Mouse (Mus musculus) kidney, postnatal 10 days (tissue): Measurements from ENCODE around the gene Rprml.
A peak's percentile ranks its signal among the peaks of the same experiment; 100 is the strongest.

Source experiments
- DNase-seq: peaks from one replicate; pipeline ENCODE4 v3.0.0; 2021; ENCODE audit warnings: mixed read lengths

Gene Rprml

DNA sequence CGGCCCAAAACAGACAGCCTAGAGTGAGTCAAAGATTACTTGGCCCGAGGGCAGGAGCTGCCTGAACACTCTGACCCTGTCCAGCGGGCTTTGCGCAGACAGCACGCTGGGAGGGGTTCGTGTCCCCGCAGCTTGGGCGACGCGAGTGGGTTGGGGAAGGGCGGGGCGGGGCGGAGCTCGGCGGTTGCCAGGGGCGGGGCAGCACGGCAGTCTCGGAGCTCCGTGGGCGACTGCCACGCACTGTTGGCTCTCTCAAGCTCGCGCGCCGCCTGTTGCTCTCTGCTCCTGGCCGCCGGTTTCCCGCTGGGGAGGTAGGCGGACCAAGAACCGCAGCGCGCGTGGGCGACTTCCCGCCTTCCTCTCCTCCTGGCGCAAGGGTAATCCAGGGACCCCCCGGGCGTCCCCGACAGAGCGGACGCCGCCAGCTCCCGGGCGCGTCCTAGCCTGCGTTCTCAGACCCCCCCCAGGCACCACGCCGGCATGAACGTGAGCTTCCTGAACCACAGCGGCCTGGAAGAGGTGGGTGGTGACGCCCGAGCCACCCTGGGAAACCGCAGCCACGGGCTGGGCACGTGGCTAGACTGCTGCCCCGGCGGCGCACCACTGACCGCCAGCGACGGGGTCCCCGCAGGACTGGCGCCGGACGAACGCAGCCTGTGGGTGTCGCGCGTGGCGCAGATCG, at the start of gene Rprml:
TSS of gene Rprml (plus strand) at position 270 of the 682 bp plus-strand sequence.
- peak; percentile 18 for DNase-seq

DNA sequence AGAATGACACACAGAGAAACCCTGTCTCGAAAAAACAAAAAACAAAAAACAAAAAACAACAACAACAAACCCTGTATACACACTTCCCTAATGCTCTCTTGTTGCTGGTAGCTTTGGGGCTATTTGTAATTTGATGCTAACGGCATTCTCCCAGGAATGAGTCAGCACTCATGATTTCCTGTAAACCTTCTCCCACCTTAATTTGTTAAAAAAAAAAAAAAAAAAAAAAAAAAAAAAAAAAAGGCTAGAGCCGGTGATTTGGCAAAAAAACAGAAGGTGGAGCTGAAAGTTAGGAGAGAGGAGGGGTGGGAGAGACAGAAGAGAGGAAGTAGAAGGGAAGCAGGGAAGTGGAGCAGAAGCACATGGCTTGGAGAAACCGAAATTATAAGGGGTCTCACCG, 42.8 kb upstream of the Rprml start:
- DNase-seq = no peak

DNA sequence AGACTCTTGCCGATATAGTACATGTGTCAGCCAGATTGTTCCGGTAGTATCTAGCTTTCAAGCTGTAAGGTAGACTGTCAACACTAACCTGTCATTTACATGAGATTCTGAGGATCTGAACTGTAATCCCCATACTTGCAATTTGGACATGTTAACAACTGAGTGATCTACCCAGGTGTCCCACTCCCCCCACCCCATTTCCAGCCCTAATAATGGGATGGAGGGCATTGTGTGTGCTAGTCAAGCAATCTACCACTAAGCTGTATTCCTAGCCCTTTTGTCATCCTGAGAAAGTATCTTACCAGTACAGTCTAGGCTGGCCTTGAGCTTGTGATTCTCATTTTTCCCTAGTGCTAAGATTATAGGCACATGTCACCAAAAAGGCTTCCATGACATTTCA, 38.6 kb upstream of the Rprml start:
- no peak for DNase-seq

- no peak for DNase-seq
Observed at GRCm38 (mm10) chr11:103621040-103621439, 28.3 kb upstream of the Rprml start, which contains the start of gene Gm884. Gene Gm884 (minus strand): TSS chr11:103621140.

GRCm38 (mm10) chr11:103627453-103627852, 21.9 kb upstream of the Rprml start:
- DNase-seq = no peak

GRCm38 (mm10) chr11:103634806-103635205, 14.6 kb upstream of the Rprml start:
- no peak for DNase-seq

GRCm38 (mm10) chr11:103635481-103635880, 13.9 kb upstream of the Rprml start:
- no peak for DNase-seq

- no peak for DNase-seq
Observed at GRCm38 (mm10) chr11:103636261-103636660, 13.1 kb upstream of the Rprml start.

DNA sequence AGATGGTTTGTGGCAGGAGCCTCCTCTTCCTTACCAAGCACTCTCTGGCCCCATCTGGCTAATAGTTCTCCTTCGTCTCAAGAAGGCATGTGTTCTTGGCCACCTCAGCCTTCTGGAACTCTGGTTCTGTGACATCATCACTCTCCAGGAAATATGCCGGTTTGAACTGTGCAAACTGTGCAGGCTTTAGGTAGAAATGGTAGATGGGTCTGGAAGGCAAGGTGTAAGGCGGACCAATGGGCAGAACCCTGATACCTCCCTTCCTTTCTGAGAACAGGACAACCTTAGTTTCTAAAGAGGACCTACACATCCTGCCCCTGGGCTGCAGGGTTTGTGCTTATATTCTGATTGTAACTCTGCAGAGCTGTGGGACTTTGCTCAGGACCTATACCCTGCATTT, 10.6 kb upstream of the Rprml start, which contains the start of gene Lyzl6:
TSS of gene Lyzl6 (minus strand) at position 101 of the 400 bp plus-strand sequence.
- DNase-seq = no peak

GRCm38 (mm10) chr11:103639407-103639946, 9.9 kb upstream of the Rprml start:
- DNase-seq = peak; percentile 76

DNA sequence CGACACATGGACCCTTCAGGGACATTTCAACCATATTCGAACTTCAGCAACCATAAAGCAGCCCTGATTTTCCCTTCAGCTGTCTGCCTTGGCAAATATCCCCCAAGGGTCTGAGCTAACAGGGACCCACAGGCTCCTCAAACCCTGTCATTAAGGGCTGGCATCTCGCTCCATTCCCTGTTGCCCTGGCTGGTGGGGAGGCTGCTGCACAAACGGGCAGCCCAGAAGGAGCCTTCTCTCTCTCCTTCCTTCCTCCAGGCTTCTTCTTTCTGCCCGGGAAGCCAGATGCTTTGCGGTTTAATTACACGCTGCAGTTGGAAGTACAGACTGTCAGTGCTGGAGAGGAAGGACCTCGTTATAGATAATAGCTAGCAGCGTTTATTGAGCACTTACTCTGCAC, 6.2 kb upstream of the Rprml start:
- no peak for DNase-seq

GRCm38 (mm10) chr11:103645731-103646130, 3.6 kb upstream of the Rprml start:
- no peak for DNase-seq

DNA sequence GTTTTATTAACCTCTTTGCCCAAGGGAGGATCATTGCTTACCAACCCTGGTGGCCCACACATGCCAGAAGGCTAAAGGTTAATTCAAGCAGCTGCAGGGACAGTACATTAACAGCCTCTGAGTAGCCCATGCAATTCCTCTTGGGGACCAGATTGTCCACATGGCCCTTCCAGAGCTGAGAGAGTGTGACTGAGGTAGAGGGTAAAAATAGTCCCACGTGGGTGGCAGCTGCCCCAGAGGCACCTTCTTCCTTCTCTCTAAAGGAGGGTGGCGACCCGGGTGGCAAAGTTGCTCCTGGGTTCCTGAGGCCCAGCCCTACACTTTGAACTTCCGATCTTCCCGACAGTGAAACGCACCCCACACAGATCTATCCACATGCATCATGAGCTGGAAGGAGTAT, 3.1 kb upstream of the Rprml start:
- DNase-seq = no peak

DNA sequence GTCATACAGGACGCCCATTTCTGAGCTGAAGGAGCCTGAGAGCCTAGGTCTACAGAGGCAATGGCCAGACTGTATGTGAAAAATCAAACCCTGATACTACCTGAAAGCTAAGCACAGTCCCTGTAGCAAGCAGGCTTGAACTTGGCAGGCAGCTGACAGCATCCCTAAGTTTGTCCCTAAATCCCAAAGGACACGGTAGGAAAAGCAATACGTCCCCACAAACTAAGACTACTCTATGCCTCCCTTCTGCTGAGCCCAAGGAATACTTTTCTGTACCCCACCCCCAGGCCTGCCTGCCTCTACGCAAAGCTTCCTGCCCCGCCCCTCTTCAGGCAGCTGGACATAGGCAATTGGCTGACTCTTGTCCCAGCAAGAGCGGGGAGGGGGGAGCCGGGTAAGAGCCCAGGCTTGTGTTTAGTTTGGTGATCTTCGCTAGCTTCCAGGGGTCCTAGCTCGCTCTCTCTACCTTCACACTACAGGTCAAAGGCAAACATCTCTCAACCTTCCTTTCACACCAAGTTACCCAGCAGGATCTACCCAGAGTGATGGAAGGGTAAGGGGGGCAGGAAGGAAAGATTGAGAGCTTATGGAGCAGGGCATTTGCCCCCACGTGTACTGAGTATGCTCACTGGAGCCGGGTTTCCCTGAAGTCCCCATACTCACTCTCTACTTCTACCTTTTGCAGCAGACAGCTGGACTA, 1.3 kb upstream of the Rprml start:
- peak; percentile 38 for DNase-seq

GRCm38 (mm10) chr11:103648656-103649055, 714 bp upstream of the Rprml start:
- no peak for DNase-seq

- no peak for DNase-seq
Observed at GRCm38 (mm10) chr11:103649983-103650493, 668 bp downstream of the Rprml start.

DNA sequence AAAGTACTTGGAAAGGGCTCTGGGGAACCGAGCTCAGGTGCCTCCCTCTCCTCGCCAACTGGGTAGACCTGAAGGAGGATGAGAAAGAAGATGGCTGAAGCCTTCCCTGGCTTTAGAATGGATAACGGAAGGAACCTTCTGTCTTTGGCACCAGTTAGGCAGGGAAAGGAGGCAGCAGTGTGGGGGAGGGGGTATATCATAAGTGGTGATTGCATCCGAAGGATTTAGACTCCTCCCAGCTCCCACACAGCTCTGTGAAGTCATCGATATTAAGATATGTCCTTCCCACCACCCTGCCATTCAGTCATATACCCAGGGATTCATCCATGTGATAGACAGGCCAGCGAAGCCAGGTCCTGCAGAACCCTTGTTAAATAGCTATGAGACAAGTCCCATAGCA, 2.1 kb downstream of the Rprml start:
- DNase-seq = no peak

- DNase-seq = no peak
Observed at GRCm38 (mm10) chr11:103653359-103653965, 4.1 kb downstream of the Rprml start.

- DNase-seq = peak; percentile 84
Observed at GRCm38 (mm10) chr11:103656520-103656919, 7.2 kb downstream of the Rprml start.

DNA sequence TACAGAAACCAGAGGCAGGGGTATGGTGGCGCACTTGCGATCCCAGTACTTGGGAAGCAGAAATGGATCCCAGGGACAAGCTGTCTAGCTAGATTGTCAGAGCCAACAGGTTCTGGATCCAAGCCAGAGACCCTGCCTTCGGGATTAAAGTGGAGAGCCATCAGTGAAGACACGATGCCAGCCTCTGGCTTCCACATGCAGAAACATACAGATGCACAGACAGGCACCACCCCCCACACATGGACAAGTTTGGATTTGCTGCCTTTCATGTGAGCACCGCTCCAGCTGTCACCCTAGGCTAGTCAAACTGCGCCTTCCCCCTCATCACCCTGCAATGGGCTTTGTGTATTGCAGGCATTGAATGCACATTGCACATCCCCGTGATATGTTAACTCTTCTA, 8.8 kb downstream of the Rprml start:
- no peak for DNase-seq

GRCm38 (mm10) chr11:103661863-103662262, 12.5 kb downstream of the Rprml start:
- no peak for DNase-seq

GRCm38 (mm10) chr11:103662546-103662945, 13.2 kb downstream of the Rprml start:
- DNase-seq = no peak

GRCm38 (mm10) chr11:103663119-103663518, 13.7 kb downstream of the Rprml start:
- DNase-seq = no peak
